In genomic region chr3:105696387-105697147, GRCm38 (mm10) we compare ENCODE assay signal across 8 mouse cellular contexts. TPM values are rescaled to one million over a fixed set of nuclear protein-coding genes. Genes with fewer than 3 reads are reported as not detected.
A peak's percentile ranks its signal among the peaks of the same experiment; 100 is the strongest.
DNase-seq lines count a peak whose midpoint lies in the region; ATAC-seq lines count a peak whose summit lies in the region.

No protein-coding gene starts in this region.

- no peak for DNase-seq in kidney, postnatal 36 days
- peak; percentile 61 to 71 for DNase-seq in cerebellum, postnatal 14 days
- DNase-seq in layer of hippocampus, postnatal 36 days, result no peak
- DNase-seq in layer of hippocampus, adult 9-11 months, result no peak

- no peak overlapping the region for H3K4me3 ChIP-seq in kidney, embryonic 15.5 days (replicated peaks)
- H3K4me3 ChIP-seq in heart, embryonic 14.5 days (ENCODE audit: control insufficient read depth in 1 of 2, insufficient read depth in 1 of 2, low read depth in 1 of 2, low read length in 2 of 2), result no peak overlapping the region
- no peak overlapping the region for H3K4me3 ChIP-seq in midbrain, embryonic 15.5 days

- H3K4me1 ChIP-seq in kidney, embryonic 15.5 days, result peaks cover 18% of the 10 kb centered on the region
- peaks cover 30 to 59% of the 10 kb centered on the region in 2 experiments for H3K4me1 ChIP-seq in heart, embryonic 14.5 days (ENCODE audit: control insufficient read depth in 2 of 2, insufficient read depth in 2 of 2, low read length in 2 of 2)
- peaks cover 24% of the 10 kb centered on the region for H3K4me1 ChIP-seq in midbrain, embryonic 15.5 days

- ATAC-seq in kidney, embryonic 15.5 days (replicated peaks; ENCODE audit: low FRiP score), result no peak
- no peak for ATAC-seq in heart, embryonic 14.5 days (ENCODE audit: insufficient number of reproducible peaks, insufficient read depth, low FRiP score, low read depth)
- ATAC-seq in midbrain, embryonic 15.5 days (replicated peaks), result peak; percentile 25
- no peak for ATAC-seq in activated CD4-positive, CD25-positive, alpha-beta regulatory T cell, adult 4 months

- no peaks in the 10 kb centered on the region for H3K9me3 ChIP-seq in kidney, embryonic 15.5 days (replicated peaks)
- no peaks in the 10 kb centered on the region for H3K9me3 ChIP-seq in heart, embryonic 14.5 days (ENCODE audit: control insufficient read depth, low read length)
- no peaks in the 10 kb centered on the region for H3K9me3 ChIP-seq in midbrain, embryonic 15.5 days

- no peak overlapping the region for H3K27ac ChIP-seq in kidney, embryonic 15.5 days
- peak overlapping the region; percentile 95 to 97 for H3K27ac ChIP-seq in heart, embryonic 14.5 days (replicated peaks in 1 of 2; ENCODE audit: control insufficient read depth in 1 of 2, insufficient read depth in 1 of 2, low read depth in 2 of 2, low read length in 2 of 2)
- H3K27ac ChIP-seq in midbrain, embryonic 15.5 days, result peak overlapping the region; percentile 76; the same call in 1 of the 2 replicates

- no peak overlapping the region for H3K9ac ChIP-seq in kidney, embryonic 15.5 days
- H3K9ac ChIP-seq in heart, embryonic 14.5 days (ENCODE audit: low read length), result peak overlapping the region; percentile 66
- no peak overlapping the region; the same call in 1 of the 2 replicates for H3K9ac ChIP-seq in midbrain, embryonic 15.5 days

- H3K27me3 ChIP-seq in kidney, embryonic 15.5 days, result peaks cover 21% of the 10 kb centered on the region
- 0 out of 2 replicates have a peak, but pooled peaks cover 5% of the 10 kb centered on the region for H3K27me3 ChIP-seq in heart, embryonic 14.5 days (ENCODE audit: control insufficient read depth, insufficient read depth, low read length)
- H3K27me3 ChIP-seq in midbrain, embryonic 15.5 days (replicated peaks), result no peaks in the 10 kb centered on the region

- H3K36me3 ChIP-seq in kidney, embryonic 15.5 days, result no peaks in the 10 kb centered on the region
- H3K36me3 ChIP-seq in heart, embryonic 14.5 days (ENCODE audit: control insufficient read depth, insufficient read depth, low read length), result no peaks in the 10 kb centered on the region
- no peaks in the 10 kb centered on the region for H3K36me3 ChIP-seq in midbrain, embryonic 15.5 days (replicated peaks)

- H3K4me2 ChIP-seq in kidney, embryonic 15.5 days, result peak overlapping the region; percentile 39
- H3K4me2 ChIP-seq in heart, embryonic 14.5 days (ENCODE audit: low read length), result peak overlapping the region; percentile 58
- peak overlapping the region; percentile 40 for H3K4me2 ChIP-seq in midbrain, embryonic 15.5 days

- 62% methylated on average over 17 of the region's 17 CpGs for WGBS in kidney, embryonic 15.5 days
- WGBS in heart, embryonic 14.5 days, result 56% methylated on average over 17 of the region's 17 CpGs
- 43% methylated on average over 17 of the region's 17 CpGs for WGBS in midbrain, embryonic 15.5 days

RNA-seq across cellular contexts. Expression of gene Inka2, which starts 7.8 kb away (rescaled TPM):
- polyA plus RNA-seq in kidney, embryonic 15.5 days (2015; fragmentation: Nextera tagmentation; extraction: Ambion mirVana), result 1.4 and 1.7 TPM in 2 replicates
- polyA plus RNA-seq in heart, embryonic 14.5 days (2014; fragmentation: Nextera tagmentation; extraction: Ambion mirVana), result 1.2 and 1.7 TPM in 2 replicates
- 4.8 and 6.0 TPM in 2 replicates for polyA plus RNA-seq in midbrain, embryonic 15.5 days (2015; fragmentation: Nextera tagmentation; extraction: Ambion mirVana)
- total RNA-seq in layer of hippocampus, postnatal 36 days (2021), result 10 to 100 TPM; 70.4 to 75.5 TPM
- polyA plus RNA-seq in activated CD4-positive, CD25-positive, alpha-beta regulatory T cell, adult 4 months (2017; shearing (Covaris generic)), result 1 to 10 TPM; 1.7 to 2.4 TPM

RNA-seq across cellular contexts. Expression of gene Ddx20, which starts 9.2 kb away (rescaled TPM):
- polyA plus RNA-seq in kidney, embryonic 15.5 days (2015; fragmentation: Nextera tagmentation; extraction: Ambion mirVana), result 38.0 and 38.7 TPM in 2 replicates
- polyA plus RNA-seq in heart, embryonic 14.5 days (2014; fragmentation: Nextera tagmentation; extraction: Ambion mirVana), result 17.0 and 20.2 TPM in 2 replicates
- polyA plus RNA-seq in midbrain, embryonic 15.5 days (2015; fragmentation: Nextera tagmentation; extraction: Ambion mirVana), result 25.9 and 26.3 TPM in 2 replicates
- total RNA-seq in layer of hippocampus, postnatal 36 days (2021), result 10 to 100 TPM; 11.1 to 11.9 TPM
- 1 to 10 TPM; 9.7 to 9.8 TPM for polyA plus RNA-seq in activated CD4-positive, CD25-positive, alpha-beta regulatory T cell, adult 4 months (2017; shearing (Covaris generic))

Comparison
In these comparisons a context has a peak if more than half of its experiments do, and no peak if none do; other contexts are left out.
1. DNase-seq: peak in cerebellum, postnatal 14 days (2 of 2); none in kidney, postnatal 36 days (0 of 2), layer of hippocampus, postnatal 36 days (0 of 2) and layer of hippocampus, adult 9-11 months (single experiment).
2. Peak in every context shown above with its lines, with median percentiles within 50 percentile points of each other: H3K4me2 ChIP-seq.